ENCODE assay signal across 17 mouse cellular contexts in the genomic region with DNA sequence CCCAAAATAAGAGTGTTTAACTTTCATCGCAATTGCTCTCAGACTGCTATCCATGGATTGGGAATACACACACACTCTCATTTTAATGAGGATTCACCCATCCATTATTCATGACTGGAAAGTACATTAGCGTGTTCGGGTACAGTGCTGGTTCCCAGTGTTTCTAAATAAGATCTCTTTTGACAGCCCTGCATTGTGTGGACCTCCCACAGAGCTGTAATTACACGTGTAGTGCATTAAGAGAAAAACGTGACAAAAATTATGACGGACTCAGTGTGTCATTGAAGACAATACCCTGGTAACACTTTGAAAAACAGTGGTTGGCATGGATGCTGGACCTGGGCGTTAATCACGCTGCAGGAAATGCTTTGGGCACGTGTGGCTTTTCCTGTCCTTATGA.
"Had no signal": no experiment of that assay in that cellular context is flagged by ENCODE, and none has a peak within 500 bp of the region (broad histone marks: within the 10 kb centered on the region; RNA-seq: fewer than 3 reads in every experiment).

No protein-coding gene starts in this region.

- H3K9me3 ChIP-seq: midbrain, embryonic 10.5 days; midbrain, embryonic 12.5 days; neural tube, embryonic 13.5 days; neural tube, embryonic 15.5 days had no signal

- H3K36me3 ChIP-seq: midbrain, embryonic 10.5 days; midbrain, embryonic 12.5 days; neural tube, embryonic 13.5 days; neural tube, embryonic 15.5 days had no signal

- ATAC-seq: midbrain, embryonic 16.5 days had no signal

- H3K27me3 ChIP-seq: midbrain, embryonic 12.5 days; neural tube, embryonic 13.5 days; neural tube, embryonic 15.5 days had no signal

- H3K9ac ChIP-seq: lung, embryonic 14.5 days; midbrain, embryonic 12.5 days; neural tube, embryonic 13.5 days; neural tube, embryonic 15.5 days had no signal

- H3K4me1 ChIP-seq: midbrain, embryonic 10.5 days had no signal

- DNase-seq: lung, adult 18-20 months; lung, embryonic 14.5 days; lung, postnatal 10 days; lung, postnatal 4 days; right cerebral cortex, adult 18-20 months; right cerebral cortex, postnatal 25 days; right cerebral cortex, postnatal 4 days; spleen, adult 18-20 months; thymus, adult 18-20 months; thymus, postnatal 14 days; thymus, postnatal 36 days had no signal

- H3K27ac ChIP-seq: midbrain, embryonic 10.5 days; midbrain, embryonic 12.5 days; neural tube, embryonic 13.5 days; neural tube, embryonic 15.5 days had no signal

- H3K4me2 ChIP-seq: lung, embryonic 14.5 days; midbrain, embryonic 12.5 days; neural tube, embryonic 13.5 days; neural tube, embryonic 15.5 days had no signal

- H3K4me3 ChIP-seq: midbrain, embryonic 10.5 days; midbrain, embryonic 12.5 days; myocyte; neural tube, embryonic 13.5 days; neural tube, embryonic 15.5 days had no signal
